Mouse (Mus musculus): ENCODE measurements around the gene Elf4. TPM values are rescaled to one million over a fixed set of nuclear protein-coding genes. Genes with fewer than 3 reads are reported as not detected.

Elf4 gene
- polyA plus RNA-seq (2011; ENCODE audit: insufficient read length, low read depth, missing spikeins): 27.1 and 30.6 TPM in 2 replicates

DNA sequence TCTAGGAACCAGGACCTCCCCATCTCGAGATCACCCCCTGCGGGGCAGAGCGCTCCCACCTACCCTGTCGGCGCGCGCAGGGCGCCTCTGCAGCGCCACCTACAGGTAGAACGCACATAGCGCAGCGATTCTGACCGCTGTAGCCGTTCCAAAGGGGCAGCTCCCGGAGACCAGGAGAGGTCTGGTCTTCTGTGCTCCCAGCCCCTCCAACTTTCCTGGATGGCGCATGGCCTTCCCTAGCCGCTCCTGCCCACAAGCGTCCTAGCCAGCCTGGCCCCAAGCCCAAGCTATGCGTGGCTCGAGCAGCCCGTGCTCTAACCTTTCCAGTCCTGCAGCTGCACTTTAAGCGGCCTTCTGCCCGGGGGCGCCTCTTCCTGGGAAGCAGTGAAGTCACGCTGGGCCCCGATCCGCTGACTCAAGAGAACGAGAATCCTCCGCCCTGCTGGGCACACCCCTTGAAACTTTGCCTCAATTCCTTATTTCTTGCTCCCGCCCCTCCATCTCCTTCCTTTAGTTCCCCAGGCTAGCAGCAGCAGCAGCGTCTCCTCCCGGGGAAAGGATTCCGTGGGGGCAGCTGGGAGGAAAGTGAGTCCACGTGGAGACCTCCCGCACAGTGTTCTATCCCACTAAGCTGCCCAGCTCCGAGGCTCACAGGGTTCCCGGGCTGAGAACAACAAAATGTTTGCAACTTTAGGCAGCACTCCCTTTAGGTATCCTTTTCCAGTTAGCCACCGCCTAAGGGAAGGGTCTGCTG lies at the start of gene Elf4:
Gene Elf4 (minus strand): TSS at position 379 of the 754 bp plus-strand sequence.
- H3K4me3 ChIP-seq (ENCODE audit: insufficient read depth, low read length): peak within 1 kb of the TSS; percentile 27
- peak; percentile 54; the same call in 1 of the 2 replicates for TF ChIP-seq POLR2A (IDR thresholded peaks at IDR 0.05; ENCODE audit: low read depth, low read length)
- TF ChIP-seq CTCF (IDR thresholded peaks at IDR 0.05; ENCODE audit: borderline replicate concordance, insufficient read depth, low read length): peak; percentile 66
- peak within 1 kb of the TSS; percentile 64 for H3K27ac ChIP-seq (ENCODE audit: insufficient read depth, low read length)

DNA sequence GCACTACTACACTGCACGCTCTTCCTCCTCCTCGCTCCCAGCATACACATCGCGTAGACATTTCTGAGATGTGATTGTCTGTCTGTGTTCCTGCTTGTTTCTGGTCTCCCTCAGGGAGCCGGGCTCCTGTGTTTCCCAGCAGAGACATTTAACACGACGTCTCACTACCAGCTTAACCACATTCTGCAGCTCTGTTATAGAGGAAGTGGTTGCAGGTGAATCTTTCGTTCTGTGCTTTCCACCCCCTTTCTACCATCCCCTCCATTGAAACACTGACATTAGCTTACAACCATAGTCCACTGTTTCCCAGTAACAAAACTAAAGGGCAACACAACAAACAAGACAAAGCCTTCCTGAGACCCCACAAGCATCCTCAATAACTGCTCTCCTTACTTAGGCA lies 30.8 kb upstream of the Elf4 start:
- TF ChIP-seq POLR2A (IDR thresholded peaks at IDR 0.05; ENCODE audit: low read depth, low read length) (no peak), CTCF (IDR thresholded peaks at IDR 0.05; ENCODE audit: borderline replicate concordance, insufficient read depth, low read length) (no peak)
- H3K4me3 ChIP-seq (ENCODE audit: insufficient read depth, low read length): no peak overlapping the region
- no peaks in the 10 kb centered on the region for H3K4me1 ChIP-seq (ENCODE audit: control insufficient read depth, insufficient read depth, low read length)
- no peak overlapping the region for H3K27ac ChIP-seq (ENCODE audit: insufficient read depth, low read length)

More for the DNA sequence above, at the start of gene Elf4:
- H3K4me1 ChIP-seq (ENCODE audit: control insufficient read depth, insufficient read depth, low read length): peaks cover 5% of the 10 kb centered on the region

DNA sequence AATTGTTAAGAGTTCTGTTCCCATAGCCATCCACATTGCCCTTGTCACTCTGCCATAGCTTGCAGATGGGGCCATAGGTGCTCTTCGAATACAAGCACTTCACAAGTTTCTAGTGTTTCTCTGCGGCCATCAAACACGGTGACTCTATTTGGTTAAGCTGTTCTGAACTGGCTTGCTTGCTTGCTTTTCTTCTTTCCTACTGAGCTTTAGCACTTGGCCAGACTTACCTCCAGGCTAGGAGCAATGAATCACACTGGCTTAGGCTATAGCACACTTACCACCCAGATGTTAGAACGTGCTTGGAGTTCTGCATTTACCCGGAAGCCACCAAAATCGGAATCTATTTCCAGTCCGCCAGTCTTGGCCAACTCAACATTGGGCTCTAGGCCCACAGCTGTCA lies 18.8 kb upstream of the Elf4 start:
- TF ChIP-seq POLR2A (IDR thresholded peaks at IDR 0.05; ENCODE audit: low read depth, low read length) (no peak), CTCF (IDR thresholded peaks at IDR 0.05; ENCODE audit: borderline replicate concordance, insufficient read depth, low read length) (no peak)
- H3K4me3 ChIP-seq (ENCODE audit: insufficient read depth, low read length): no peak overlapping the region
- no peaks in the 10 kb centered on the region for H3K4me1 ChIP-seq (ENCODE audit: control insufficient read depth, insufficient read depth, low read length)
- no peak overlapping the region for H3K27ac ChIP-seq (ENCODE audit: insufficient read depth, low read length)

DNA sequence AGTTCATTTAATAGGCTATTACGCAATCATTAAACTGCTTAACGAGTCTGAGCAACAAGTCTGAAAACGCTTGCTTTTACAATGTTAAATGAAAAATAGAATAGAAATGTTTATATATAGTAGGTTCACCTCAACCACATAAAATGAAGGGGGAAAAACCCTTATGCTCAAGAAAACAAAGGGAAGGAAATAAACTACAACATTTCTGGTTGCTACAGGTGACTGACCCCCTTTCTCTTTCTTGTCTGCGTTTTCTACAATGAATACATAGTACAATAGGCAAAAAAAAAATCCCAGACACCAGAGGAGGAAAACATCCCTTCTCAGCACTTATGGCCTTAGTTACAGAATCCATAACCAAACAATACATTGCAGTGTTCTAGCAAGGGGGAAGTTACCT lies 18.2 kb upstream of the Elf4 start:
- no peak for TF ChIP-seq POLR2A (IDR thresholded peaks at IDR 0.05; ENCODE audit: low read depth, low read length)
- no peak for TF ChIP-seq CTCF (IDR thresholded peaks at IDR 0.05; ENCODE audit: borderline replicate concordance, insufficient read depth, low read length)
- H3K4me3 ChIP-seq (ENCODE audit: insufficient read depth, low read length): no peak overlapping the region
- no peaks in the 10 kb centered on the region for H3K4me1 ChIP-seq (ENCODE audit: control insufficient read depth, insufficient read depth, low read length)
- no peak overlapping the region for H3K27ac ChIP-seq (ENCODE audit: insufficient read depth, low read length)

DNA sequence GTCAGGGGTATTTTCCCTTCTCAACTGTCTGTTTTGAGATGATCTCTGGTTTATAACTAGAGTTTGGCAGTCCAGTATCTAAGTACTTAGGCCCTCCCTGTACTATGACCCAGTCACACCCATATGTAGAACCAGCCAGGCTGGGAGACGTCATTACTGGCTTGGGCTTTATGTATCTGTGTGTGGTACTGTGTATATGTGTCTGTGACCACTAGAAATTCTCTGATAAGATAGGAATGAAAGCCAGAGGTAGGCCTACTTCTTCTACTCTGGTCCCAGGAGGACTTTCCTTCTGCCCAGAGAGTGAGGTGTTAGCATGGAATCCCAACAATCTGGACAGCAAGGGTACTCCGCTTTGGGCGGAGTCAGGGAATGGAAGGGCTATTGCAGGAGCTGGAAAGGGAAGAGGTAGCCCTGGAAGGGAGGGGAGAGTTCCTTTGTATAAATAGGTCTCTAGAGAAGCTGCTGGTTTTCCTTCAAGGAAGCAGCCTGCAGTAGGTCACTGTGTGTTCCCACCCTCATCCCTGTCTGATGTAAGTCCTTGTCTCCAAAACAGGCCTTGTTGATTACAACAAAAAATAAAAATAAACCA lies 4.5 kb upstream of the Elf4 start:
- Histone ChIP-seq H3K4me3 (ENCODE audit: insufficient read depth, low read length) (no peak overlapping the region), H3K4me1 (ENCODE audit: control insufficient read depth, insufficient read depth, low read length) (peaks cover 3% of the 10 kb centered on the region), H3K27ac (ENCODE audit: insufficient read depth, low read length) (no peak overlapping the region; the same call in 1 of the 2 replicates)
- no peak for TF ChIP-seq POLR2A (IDR thresholded peaks at IDR 0.05; ENCODE audit: low read depth, low read length)
- no peak for TF ChIP-seq CTCF (IDR thresholded peaks at IDR 0.05; ENCODE audit: borderline replicate concordance, insufficient read depth, low read length)

DNA sequence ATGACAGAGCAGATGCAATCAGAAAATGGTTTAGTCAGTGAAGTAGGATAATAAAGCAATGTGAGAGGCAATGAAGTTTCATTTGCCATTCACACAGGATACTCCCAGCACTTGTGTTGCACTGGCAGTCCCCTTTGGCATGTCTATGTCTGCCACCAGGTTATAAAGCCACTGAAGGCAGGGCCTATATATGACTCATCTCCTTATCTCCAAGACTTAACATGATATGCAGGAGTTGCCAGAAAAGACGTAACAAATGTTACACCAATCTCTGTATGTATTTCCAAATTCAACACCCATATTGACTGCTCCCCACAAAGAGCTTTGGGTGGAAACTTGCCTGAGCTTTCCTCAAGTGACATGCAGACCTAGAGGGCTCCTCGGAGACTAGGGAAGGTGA lies 3.2 kb upstream of the Elf4 start:
- no peak overlapping the region for H3K4me3 ChIP-seq (ENCODE audit: insufficient read depth, low read length)
- TF ChIP-seq CTCF (IDR thresholded peaks at IDR 0.05; ENCODE audit: borderline replicate concordance, insufficient read depth, low read length) (no peak), POLR2A (IDR thresholded peaks at IDR 0.05; ENCODE audit: low read depth, low read length) (no peak)
- peaks cover 3% of the 10 kb centered on the region for H3K4me1 ChIP-seq (ENCODE audit: control insufficient read depth, insufficient read depth, low read length)
- H3K27ac ChIP-seq (ENCODE audit: insufficient read depth, low read length): no peak overlapping the region

DNA sequence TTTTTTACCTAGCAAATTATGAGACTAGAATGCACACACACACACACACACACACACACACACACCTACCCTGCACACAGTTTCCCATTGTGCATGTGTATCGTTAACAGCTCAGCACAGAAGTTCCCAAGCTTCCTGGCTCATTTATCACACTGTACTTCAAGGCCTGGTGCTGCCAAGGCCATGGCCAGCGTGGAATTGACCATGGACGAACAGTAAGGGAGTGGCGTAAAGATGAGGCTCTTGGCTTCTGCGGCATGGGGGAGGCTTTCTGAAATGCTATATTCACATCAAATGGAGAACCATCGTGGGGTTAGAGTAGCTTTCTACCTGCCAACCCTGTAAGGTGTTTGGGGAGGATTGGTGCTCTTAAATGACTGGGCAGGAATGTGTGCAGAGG lies 1.5 kb upstream of the Elf4 start:
- Histone ChIP-seq H3K4me3 (ENCODE audit: insufficient read depth, low read length) (no peak overlapping the region), H3K27ac (ENCODE audit: insufficient read depth, low read length) (no peak overlapping the region), H3K4me1 (ENCODE audit: control insufficient read depth, insufficient read depth, low read length) (peaks cover 5% of the 10 kb centered on the region)
- TF ChIP-seq POLR2A (IDR thresholded peaks at IDR 0.05; ENCODE audit: low read depth, low read length): no peak
- no peak for TF ChIP-seq CTCF (IDR thresholded peaks at IDR 0.05; ENCODE audit: borderline replicate concordance, insufficient read depth, low read length)

DNA sequence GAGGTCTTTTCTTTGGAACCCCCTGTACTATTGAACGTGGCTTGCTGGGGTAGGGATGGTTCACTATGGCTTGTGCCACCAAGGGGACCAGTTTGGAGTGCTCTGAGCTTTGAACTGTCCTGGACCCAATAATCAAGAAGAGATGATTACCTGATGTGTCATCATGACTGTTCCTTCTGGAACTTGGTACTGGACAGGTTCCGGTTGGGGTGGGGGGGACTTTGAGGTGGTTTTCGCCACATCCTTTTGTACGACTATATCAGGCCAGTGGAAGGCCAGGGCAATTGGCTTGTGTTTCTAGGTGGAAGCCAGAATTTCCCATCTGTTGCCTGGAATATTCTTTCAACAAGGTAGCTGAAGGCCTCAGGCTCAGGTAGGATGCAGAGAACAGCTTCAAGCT lies 704 bp upstream of the Elf4 start:
- H3K4me3 ChIP-seq (ENCODE audit: insufficient read depth, low read length): no peak overlapping the region
- H3K27ac ChIP-seq (ENCODE audit: insufficient read depth, low read length): peak overlapping the region; percentile 43
- H3K4me1 ChIP-seq (ENCODE audit: control insufficient read depth, insufficient read depth, low read length): peaks cover 5% of the 10 kb centered on the region
- no peak for TF ChIP-seq POLR2A (IDR thresholded peaks at IDR 0.05; ENCODE audit: low read depth, low read length)
- no peak for TF ChIP-seq CTCF (IDR thresholded peaks at IDR 0.05; ENCODE audit: borderline replicate concordance, insufficient read depth, low read length)

DNA sequence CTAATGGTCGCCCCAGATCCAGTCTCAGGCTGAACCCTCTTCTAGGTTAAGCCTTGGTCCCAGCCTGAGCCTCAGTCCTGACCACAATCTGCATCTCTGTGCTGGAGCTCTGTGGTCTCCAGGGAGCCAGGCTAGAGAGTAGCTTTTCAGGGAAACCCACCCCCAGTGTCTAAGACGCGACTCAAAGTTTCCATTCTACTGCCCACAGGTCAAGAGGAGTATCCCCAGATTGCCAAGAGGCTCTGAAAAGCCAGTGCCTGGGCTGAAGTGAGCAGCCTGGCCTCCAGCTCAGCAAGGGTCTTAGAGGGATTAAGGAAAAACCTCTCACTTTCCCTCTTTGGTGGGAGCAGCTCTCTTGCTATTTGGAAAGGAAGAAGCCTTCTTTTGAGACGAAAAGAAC lies 635 bp downstream of the Elf4 start:
- Histone ChIP-seq H3K4me3 (ENCODE audit: insufficient read depth, low read length) (peak overlapping the region; percentile 27), H3K27ac (ENCODE audit: insufficient read depth, low read length) (peak overlapping the region; percentile 64)

DNA sequence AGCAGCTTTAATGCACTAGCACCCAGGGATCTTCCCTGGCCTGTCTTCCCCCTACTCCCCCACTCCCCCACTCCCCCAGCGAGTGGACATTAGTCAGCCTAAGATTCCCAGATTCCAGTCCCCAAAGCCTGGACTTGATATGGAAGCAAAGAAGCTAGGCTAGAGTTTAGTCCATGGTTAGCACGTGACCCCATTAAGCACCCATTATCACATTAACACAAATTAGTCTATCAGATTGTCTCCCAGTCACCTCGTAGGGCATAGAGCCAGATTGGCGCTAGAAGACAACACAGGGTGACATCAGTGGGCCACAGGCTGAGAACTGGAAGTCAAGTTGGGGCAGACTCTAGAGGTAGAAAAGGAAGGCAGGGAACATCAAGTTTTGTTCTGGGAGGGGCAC lies 1.9 kb downstream of the Elf4 start:
- Histone ChIP-seq H3K4me1 (ENCODE audit: control insufficient read depth, insufficient read depth, low read length) (peaks cover 2% of the 10 kb centered on the region; the same call in 1 of the 2 replicates), H3K4me3 (ENCODE audit: insufficient read depth, low read length) (no peak overlapping the region), H3K27ac (ENCODE audit: insufficient read depth, low read length) (peak overlapping the region; percentile 66)
- TF ChIP-seq POLR2A (IDR thresholded peaks at IDR 0.05; ENCODE audit: low read depth, low read length) (no peak), CTCF (IDR thresholded peaks at IDR 0.05; ENCODE audit: borderline replicate concordance, insufficient read depth, low read length) (no peak)

More for the DNA sequence above, 635 bp downstream of the Elf4 start:
- TF ChIP-seq POLR2A (IDR thresholded peaks at IDR 0.05; ENCODE audit: low read depth, low read length) (no peak), CTCF (IDR thresholded peaks at IDR 0.05; ENCODE audit: borderline replicate concordance, insufficient read depth, low read length) (no peak)
- peaks cover 2% of the 10 kb centered on the region; the same call in 1 of the 2 replicates for H3K4me1 ChIP-seq (ENCODE audit: control insufficient read depth, insufficient read depth, low read length)

Measured in embryonic fibroblast, embryonic 13.5 days (primary cell).